Mouse (Mus musculus) kidney, embryonic 15.5 days (tissue): ENCODE results near the gene Rasgrp3. TPM values are rescaled to one million over a fixed set of nuclear protein-coding genes. Genes with fewer than 3 reads are reported as not detected.
"Not testable (repeated sequence)": the region's sequence is repeated elsewhere in the genome, so short reads cannot be mapped to it uniquely, and the experiment has no call there.

Experiments
- ATAC-seq: fragments of 200-750 bp; cut with Nextera tagmentation; replicated peaks from 2 replicates; pipeline ENCODE4 v1.8.0; 2017; ENCODE audit warnings: moderate TSS enrichment; ENCODE audit not compliant: low FRiP score
- H3K27ac ChIP-seq: fragments of 300-500 bp; sonication (generic); 2 replicates; pipeline ENCODE4 v1.5.1; 2015; ENCODE audit warnings: mild to moderate bottlenecking, inconsistent platforms
- H3K27me3 ChIP-seq: fragments of 300-500 bp; sonication (generic); 2 replicates; pipeline ENCODE4 v1.6.1; 2015; ENCODE audit warnings: inconsistent platforms
- H3K36me3 ChIP-seq: fragments of 300-500 bp; sonication (generic); 2 replicates; pipeline ENCODE4 v1.6.1; 2015; ENCODE audit warnings: inconsistent platforms
- H3K4me1 ChIP-seq: fragments of 300-500 bp; sonication (generic); 2 replicates; pipeline ENCODE4 v1.6.1; 2015; ENCODE audit warnings: inconsistent platforms
- H3K4me2 ChIP-seq: fragments of 300-500 bp; sonication (generic); 2 replicates; pipeline ENCODE4 v1.6.1; 2015; ENCODE audit warnings: moderate library complexity, mild to moderate bottlenecking, inconsistent platforms
- H3K4me3 ChIP-seq: fragments of 300-500 bp; sonication (generic); replicated peaks from 2 replicates; pipeline ENCODE4 v1.5.1; 2015; ENCODE audit warnings: mild to moderate bottlenecking, inconsistent platforms
- H3K9ac ChIP-seq: fragments of 300-500 bp; sonication (generic); 2 replicates; pipeline ENCODE4 v1.6.1; 2015; ENCODE audit warnings: mild to moderate bottlenecking, inconsistent platforms
- H3K9me3 ChIP-seq: fragments of 300-500 bp; sonication (generic); replicated peaks from 2 replicates; pipeline ENCODE4 v1.6.1; 2016; ENCODE audit warnings: inconsistent platforms
- WGBS: fragments of 180-500 bp; shearing (Covaris S2); methylation state at CpG from one replicate; pipeline ENCODE4 v1.1.7; 2015; ENCODE audit warnings: mixed read lengths; 5-methylcytosine and 5-hydroxymethylcytosine counted together
- polyA plus RNA-seq: library from polyadenylated mRNA; unstranded; fragments of >200 nt; fragmentation: Nextera tagmentation; extraction: Ambion mirVana; gene quantifications from 2 replicates; pipeline ENCODE4 v1.2.1, GENCODE M21; 2015

Rasgrp3 gene
- polyA plus RNA-seq, 1 experiment from 2014 or later, result 22.8 TPM

DNA sequence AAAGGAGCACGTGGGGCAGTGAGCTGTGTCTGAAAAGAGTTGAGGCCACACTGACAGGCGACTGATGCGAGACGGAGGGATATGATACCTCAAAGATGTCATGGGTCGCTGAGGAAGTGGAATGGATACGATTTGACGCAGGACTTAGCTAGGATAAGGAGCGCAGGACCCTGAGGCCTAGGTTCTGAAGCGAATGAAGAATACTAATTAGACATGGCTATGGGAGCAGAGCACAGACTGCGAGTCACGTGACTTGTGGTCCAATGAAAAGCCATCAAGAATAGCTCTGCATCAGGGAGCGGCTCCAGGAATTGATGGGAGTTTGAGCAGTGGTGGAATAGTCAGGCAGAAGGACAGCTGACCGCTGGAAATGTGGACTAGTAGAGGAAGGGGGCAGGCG is 3.4 kb downstream of the Rasgrp3 start:
- Histone ChIP-seq H3K27ac (peak overlapping the region; percentile 13; the same call in 1 of the 2 replicates), H3K9me3 (no peaks in the 10 kb centered on the region), H3K27me3 (no peaks in the 10 kb centered on the region), H3K9ac (no peak overlapping the region), H3K4me3 (no peak overlapping the region; the same call in 1 of the 2 replicates), H3K36me3 (no peaks in the 10 kb centered on the region), H3K4me2 (peak overlapping the region; percentile 24), H3K4me1 (peaks cover 19% of the 10 kb centered on the region)
- ATAC-seq, result peak; percentile 67
- 59% methylated on average over 14 of the region's 14 CpGs for WGBS

DNA sequence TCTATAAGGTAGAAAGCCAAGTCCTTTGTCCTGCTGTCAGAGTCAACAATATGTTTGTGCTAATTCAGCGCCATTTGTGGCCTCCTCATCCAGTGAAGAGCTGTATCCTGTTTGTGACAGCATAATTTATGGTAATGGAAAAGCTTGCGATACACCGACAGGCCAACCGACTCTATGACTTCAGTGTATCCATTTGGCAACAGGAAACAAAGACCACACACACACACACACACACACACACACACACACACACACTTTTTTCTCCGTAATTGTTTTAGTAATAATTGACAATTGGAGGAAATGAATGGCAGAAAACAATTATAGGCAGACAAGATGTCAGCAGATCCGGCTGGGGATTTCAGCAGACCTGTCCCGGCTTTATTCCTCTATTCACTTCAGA is 4.9 kb downstream of the Rasgrp3 start:
- WGBS, result 46% methylated on average over 7 of the region's 7 CpGs

DNA sequence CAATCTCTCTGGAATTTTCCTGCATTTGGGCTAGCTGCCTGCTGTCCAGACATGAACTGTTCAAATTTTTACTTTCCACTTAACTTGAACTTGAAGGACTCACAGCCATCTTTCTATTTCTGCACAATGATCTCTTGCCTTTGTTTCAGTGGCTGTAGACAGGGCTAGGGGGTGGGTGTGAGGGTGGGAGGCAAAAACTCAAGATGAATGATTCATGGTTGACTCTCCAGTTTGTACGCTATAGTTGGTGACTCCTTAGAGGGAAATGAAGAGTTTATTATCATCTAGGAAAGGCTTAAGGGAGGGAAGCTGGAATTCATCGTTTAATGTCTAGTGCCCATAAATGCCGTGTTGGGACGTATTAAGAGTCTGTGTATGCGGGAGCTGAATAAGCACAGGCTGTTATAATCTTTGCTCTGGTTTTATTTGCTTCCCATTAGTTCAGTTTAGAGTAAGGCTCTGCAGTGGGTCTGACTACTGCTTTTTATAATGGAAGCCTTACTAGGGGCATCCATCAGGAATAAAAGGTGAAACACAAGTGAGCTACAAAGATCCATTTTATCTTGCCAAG is 5.6 kb downstream of the Rasgrp3 start:
- Histone ChIP-seq H3K36me3 (no peaks in the 10 kb centered on the region), H3K9me3 (no peaks in the 10 kb centered on the region), H3K9ac (no peak overlapping the region), H3K4me2 (0 out of 2 replicates have a peak overlapping the region, but pooled peaks have one; percentile 4), H3K27ac (peak overlapping the region; percentile 45; the same call in 1 of the 2 replicates), H3K4me3 (no peak overlapping the region), H3K27me3 (no peaks in the 10 kb centered on the region), H3K4me1 (peaks cover 12% of the 10 kb centered on the region)
- ATAC-seq, result no peak
- WGBS, result 50% methylated on average over 5 of the region's 5 CpGs

More for the DNA sequence above, 4.9 kb downstream of the Rasgrp3 start:
- Histone ChIP-seq H3K27ac (peak overlapping the region; percentile 45; the same call in 1 of the 2 replicates), H3K27me3 (no peaks in the 10 kb centered on the region), H3K4me3 (no peak overlapping the region), H3K9ac (no peak overlapping the region), H3K4me1 (peaks cover 16% of the 10 kb centered on the region), H3K9me3 (no peaks in the 10 kb centered on the region), H3K36me3 (no peaks in the 10 kb centered on the region), H3K4me2 (0 out of 2 replicates have a peak overlapping the region, but pooled peaks have one; percentile 4)
- ATAC-seq, result no peak

DNA sequence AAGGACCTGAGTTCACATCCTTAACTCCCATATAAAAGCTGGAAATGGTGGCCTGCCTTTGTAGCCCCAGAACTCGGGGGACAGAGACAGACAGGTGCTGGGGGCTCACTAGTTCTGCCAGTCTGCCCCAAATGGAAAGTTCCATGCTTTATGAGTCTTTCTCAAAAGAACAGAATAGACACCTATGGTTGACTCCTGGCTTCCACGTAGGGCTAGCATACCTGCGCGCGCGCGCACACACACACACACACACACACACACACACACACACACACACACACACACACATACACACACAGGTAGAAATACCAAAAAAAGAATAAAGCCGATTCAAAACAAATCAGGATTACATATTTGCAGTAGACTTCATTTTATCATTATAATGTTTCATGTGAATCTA is 6.7 kb downstream of the Rasgrp3 start:
- Histone ChIP-seq H3K4me3 (no peak overlapping the region), H3K36me3 (no peaks in the 10 kb centered on the region), H3K4me1 (peaks cover 12% of the 10 kb centered on the region), H3K4me2 (no peak overlapping the region), H3K9me3 (no peaks in the 10 kb centered on the region), H3K9ac (no peak overlapping the region), H3K27ac (no peak overlapping the region), H3K27me3 (no peaks in the 10 kb centered on the region)
- ATAC-seq, result no peak
- WGBS, result 95% methylated on average over 8 of the region's 8 CpGs

DNA sequence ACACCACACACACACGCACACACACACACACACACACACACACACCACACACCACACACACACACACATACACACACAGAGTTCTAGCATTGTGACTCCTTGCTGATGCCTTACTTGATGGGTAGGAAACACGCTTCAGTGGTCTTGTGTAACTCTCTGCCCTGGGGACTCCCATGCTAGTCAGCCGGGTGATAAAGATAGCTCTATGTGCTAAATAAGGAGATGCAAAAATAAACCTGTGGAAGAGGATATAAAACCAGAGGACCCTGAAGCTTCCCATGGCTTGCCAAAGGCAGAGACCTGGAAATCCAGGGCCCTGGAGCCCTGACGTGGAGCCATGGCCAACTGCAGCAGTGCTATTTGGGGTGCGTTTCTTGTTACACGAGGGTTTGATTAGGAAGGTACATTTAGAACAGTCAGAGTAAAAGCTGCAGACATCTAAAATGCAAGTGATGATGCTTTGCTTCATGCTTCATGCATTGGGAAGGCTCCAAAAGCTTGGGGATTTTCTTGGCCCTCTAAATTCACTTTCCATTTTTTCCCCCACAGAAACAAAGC is 7.4 kb downstream of the Rasgrp3 start:
- Histone ChIP-seq H3K4me3 (no peak overlapping the region), H3K9ac (no peak overlapping the region), H3K4me2 (no peak overlapping the region), H3K4me1 (peaks cover 12% of the 10 kb centered on the region), H3K27me3 (no peaks in the 10 kb centered on the region), H3K27ac (no peak overlapping the region), H3K36me3 (no peaks in the 10 kb centered on the region), H3K9me3 (no peaks in the 10 kb centered on the region)
- ATAC-seq, result no peak
- 64% methylated on average over 6 of the region's 6 CpGs for WGBS

DNA sequence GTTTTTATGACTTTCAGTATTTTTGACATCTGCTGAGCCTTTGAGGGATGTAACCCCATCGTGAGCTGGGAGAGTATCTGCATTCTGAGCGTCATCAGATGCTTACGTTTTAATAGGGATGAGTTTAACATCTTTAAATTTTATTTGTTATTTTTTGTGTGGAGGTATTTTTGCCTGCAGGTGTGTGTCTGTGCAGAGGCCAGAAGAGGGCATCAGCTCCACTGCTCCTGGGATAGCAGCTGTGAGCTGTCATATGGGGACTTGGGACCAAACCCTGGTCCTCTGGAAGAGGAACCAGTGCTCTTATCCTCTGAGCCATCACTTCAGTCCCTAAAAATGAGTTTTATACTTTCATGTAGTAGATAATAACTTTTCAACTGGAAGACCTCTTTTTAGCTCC is 12.6 kb downstream of the Rasgrp3 start:
- H3K4me1 ChIP-seq, result no peaks in the 10 kb centered on the region
- H3K27ac ChIP-seq, result no peak overlapping the region
- no peak overlapping the region for H3K9ac ChIP-seq
- no peaks in the 10 kb centered on the region for H3K9me3 ChIP-seq
- H3K36me3 ChIP-seq, result no peaks in the 10 kb centered on the region
- ATAC-seq, result no peak
- H3K4me3 ChIP-seq, result no peak overlapping the region
- WGBS, result 88% methylated on average over 3 of the region's 3 CpGs
- H3K27me3 ChIP-seq, result no peaks in the 10 kb centered on the region
- no peak overlapping the region for H3K4me2 ChIP-seq

DNA sequence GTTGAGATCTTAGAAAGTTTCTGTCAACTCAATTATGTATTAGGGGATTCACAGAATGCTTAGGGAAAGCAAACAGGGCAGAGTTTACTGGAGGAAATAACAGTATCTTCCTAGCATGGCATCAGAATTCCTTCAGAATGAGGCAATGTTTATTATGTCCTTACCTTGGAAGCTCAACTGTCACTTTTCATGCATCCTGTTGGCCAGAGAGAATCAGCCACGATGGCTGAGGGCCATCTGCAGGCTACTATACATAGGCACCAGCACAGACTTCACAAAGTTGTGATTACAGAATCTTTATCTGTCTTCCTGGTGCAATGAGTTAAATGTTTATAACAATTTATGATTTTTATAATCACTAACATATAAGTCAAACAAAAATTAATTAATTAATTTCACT is 13.3 kb downstream of the Rasgrp3 start:
- Histone ChIP-seq H3K9me3 (no peaks in the 10 kb centered on the region), H3K4me2 (no peak overlapping the region), H3K4me1 (no peaks in the 10 kb centered on the region), H3K4me3 (no peak overlapping the region), H3K36me3 (no peaks in the 10 kb centered on the region), H3K9ac (no peak overlapping the region), H3K27ac (no peak overlapping the region), H3K27me3 (no peaks in the 10 kb centered on the region)
- 64% methylated on average over 1 of the region's 1 CpGs for WGBS
- no peak for ATAC-seq

DNA sequence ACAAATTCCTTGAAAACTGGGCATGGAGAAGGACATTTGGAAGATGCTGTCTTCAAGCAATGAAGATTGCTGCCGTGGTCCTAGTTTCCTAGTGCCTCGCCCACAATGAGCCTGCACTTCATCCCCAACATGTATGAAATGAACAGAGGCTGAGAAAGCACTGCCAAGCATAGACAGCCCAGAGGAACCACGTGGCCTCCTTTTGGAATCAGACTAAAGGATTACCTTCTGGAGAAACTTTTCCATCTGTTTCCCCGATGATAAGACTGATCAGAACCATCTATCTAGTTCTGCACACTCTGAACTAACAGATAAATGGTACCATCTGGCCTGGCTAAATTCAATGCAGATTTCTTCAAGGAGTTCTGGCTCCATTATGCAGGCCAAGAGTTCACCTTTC is 16.6 kb downstream of the Rasgrp3 start:
- Histone ChIP-seq H3K9me3 (no peaks in the 10 kb centered on the region), H3K4me1 (no peaks in the 10 kb centered on the region), H3K4me3 (no peak overlapping the region), H3K27ac (no peak overlapping the region), H3K4me2 (no peak overlapping the region), H3K9ac (no peak overlapping the region), H3K36me3 (no peaks in the 10 kb centered on the region), H3K27me3 (no peaks in the 10 kb centered on the region)
- ATAC-seq, result no peak
- 84% methylated on average over 4 of the region's 4 CpGs for WGBS

DNA sequence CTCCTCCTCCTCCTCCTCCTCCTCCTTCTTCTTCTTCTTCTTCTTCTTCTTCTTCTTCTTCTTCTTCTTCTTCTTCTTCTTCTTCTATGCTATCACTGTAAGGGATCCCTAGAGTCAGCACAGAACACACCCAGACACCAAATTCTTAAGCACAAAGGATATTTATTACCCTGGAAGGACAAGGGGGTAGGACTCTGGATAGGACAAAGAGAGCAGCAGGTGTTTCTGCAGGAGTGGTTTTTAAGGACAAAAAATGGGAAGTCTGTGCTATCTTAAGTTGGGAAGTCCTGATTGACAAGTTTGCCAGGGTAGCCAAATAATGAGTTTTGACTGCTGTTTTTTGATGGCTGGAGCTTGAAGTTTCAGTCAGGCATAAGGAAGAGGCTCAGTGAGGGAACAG is 17.9 kb downstream of the Rasgrp3 start:
- no peaks in the 10 kb centered on the region for H3K36me3 ChIP-seq
- no peak for ATAC-seq

DNA sequence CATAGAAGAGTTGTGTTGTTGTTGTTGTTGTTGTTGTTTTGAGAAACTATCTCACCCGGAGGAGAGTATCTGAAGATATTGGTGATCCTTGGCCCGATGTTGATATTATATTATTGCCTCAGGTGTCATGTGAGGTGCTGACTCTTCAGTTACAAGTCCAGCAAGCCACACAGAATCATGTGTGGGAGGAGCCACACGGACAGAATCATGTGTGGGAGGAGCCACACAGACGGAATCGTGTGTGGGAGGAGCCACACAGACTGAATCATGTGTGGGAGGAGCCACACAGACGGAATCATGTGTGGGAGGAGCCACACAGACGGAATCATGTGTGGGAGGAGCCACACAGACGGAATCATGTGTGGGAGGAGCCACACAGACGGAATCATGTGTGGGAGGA is 20.4 kb downstream of the Rasgrp3 start:
- H3K9ac ChIP-seq, H3K4me1 ChIP-seq, ATAC-seq, H3K9me3 ChIP-seq, H3K4me3 ChIP-seq, H3K27me3 ChIP-seq, H3K4me2 ChIP-seq, H3K36me3 ChIP-seq, H3K27ac ChIP-seq: not testable (repeated sequence)
- 88% methylated on average over 9 of the region's 9 CpGs for WGBS

More for the DNA sequence above, 17.9 kb downstream of the Rasgrp3 start:
- no peak overlapping the region for H3K27ac ChIP-seq
- no peak overlapping the region for H3K4me3 ChIP-seq
- H3K4me2 ChIP-seq, result no peak overlapping the region
- H3K27me3 ChIP-seq, result no peaks in the 10 kb centered on the region
- H3K4me1 ChIP-seq, result no peaks in the 10 kb centered on the region
- no peak overlapping the region for H3K9ac ChIP-seq
- no peaks in the 10 kb centered on the region for H3K9me3 ChIP-seq

DNA sequence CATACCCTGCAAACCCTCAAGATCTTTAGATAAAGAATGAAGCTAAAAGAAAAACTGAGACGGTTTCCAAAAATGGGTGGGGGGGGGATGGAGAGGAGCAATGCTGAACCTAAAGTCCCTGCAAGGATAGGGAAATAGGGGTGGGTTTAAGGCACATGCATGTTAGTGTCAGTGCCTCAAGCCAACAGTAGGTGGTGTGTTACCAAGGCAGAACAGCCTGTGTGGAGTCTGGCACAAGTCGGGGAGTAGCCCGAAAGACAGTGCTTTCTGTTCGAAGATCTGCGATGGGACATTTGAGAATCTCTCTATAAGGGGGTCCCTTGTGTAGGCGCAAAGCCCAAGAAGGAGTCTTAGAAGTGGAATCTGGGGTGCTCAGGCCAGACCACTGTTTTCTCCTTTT is 24.9 kb downstream of the Rasgrp3 start:
- ATAC-seq, result no peak
- Histone ChIP-seq H3K9me3 (no peaks in the 10 kb centered on the region), H3K36me3 (no peaks in the 10 kb centered on the region), H3K4me1 (peaks cover 13% of the 10 kb centered on the region), H3K27me3 (no peaks in the 10 kb centered on the region), H3K27ac (no peak overlapping the region), H3K9ac (no peak overlapping the region), H3K4me2 (no peak overlapping the region), H3K4me3 (no peak overlapping the region)
- 91% methylated on average over 6 of the region's 6 CpGs for WGBS

DNA sequence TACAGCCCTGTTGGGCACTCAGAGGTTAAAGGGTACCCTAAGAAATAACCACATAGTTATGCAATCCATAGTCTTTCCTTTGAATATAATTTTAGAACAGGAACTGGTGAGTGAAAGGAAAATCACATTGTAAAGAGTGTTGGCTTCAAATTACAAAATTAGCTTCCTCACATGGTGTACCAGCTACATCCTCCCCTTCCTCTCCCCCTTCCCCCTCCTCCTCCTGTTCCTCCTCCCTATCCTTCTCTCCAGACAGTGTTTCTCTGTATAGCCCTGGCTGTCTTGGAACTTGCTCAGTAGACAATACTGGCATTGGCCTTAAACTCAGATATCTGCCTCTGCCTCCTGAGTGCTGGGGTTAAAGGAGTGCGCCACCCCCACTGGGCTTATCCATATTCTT is 26.1 kb downstream of the Rasgrp3 start:
- peaks cover 20% of the 10 kb centered on the region for H3K4me1 ChIP-seq
- no peak overlapping the region for H3K4me2 ChIP-seq
- H3K9ac ChIP-seq, result no peak overlapping the region
- no peak overlapping the region for H3K27ac ChIP-seq
- H3K4me3 ChIP-seq, result no peak overlapping the region
- H3K27me3 ChIP-seq, result no peaks in the 10 kb centered on the region
- H3K36me3 ChIP-seq, result no peaks in the 10 kb centered on the region
- ATAC-seq, result no peak
- 89% methylated on average over 1 of the region's 1 CpGs for WGBS
- H3K9me3 ChIP-seq, result no peaks in the 10 kb centered on the region

DNA sequence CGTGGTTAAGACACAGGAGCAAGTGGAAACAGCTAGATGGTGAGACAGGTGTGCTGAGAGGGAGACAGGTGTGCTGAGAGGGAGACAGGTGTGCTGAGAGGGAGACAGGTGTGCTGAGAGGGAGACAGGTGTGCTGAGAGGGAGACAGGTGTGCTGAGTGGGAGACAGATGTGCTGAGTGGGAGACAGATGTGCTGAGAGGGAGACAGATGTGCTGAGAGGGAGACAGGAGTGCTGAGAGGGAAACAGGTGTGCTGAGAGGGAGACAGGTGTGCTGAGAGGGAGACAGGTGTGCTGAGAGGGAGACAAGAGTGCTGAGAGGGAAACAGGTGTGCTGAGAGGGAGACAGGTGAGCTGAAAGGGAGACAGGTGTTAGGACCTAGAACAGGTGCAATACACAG is 27.5 kb downstream of the Rasgrp3 start:
- peaks cover 20% of the 10 kb centered on the region for H3K4me1 ChIP-seq
- H3K4me2 ChIP-seq, H3K4me3 ChIP-seq, H3K27me3 ChIP-seq, ATAC-seq, H3K9ac ChIP-seq, H3K9me3 ChIP-seq, H3K36me3 ChIP-seq, H3K27ac ChIP-seq: not testable (repeated sequence)
- WGBS, result 94% methylated on average over 1 of the region's 1 CpGs
